Mouse (Mus musculus): ENCODE data around the gene 4833439L19Rik. TPM values are rescaled to one million over a fixed set of nuclear protein-coding genes. Genes with fewer than 3 reads are reported as not detected.

4833439L19Rik gene
- 111 TPM for polyA plus RNA-seq (2014; fragmentation: Illumina TruSeq; extraction: RNeasy Lipid Tissue Mini Kit (QIAGEN cat#74804); ENCODE audit: low read depth, low replicate concordance)

GRCm38 (mm10) chr13:54565201-54565581, at the start of gene 4833439L19Rik:
TSS of gene 4833439L19Rik (minus strand) at chr13:54565435.

DNA sequence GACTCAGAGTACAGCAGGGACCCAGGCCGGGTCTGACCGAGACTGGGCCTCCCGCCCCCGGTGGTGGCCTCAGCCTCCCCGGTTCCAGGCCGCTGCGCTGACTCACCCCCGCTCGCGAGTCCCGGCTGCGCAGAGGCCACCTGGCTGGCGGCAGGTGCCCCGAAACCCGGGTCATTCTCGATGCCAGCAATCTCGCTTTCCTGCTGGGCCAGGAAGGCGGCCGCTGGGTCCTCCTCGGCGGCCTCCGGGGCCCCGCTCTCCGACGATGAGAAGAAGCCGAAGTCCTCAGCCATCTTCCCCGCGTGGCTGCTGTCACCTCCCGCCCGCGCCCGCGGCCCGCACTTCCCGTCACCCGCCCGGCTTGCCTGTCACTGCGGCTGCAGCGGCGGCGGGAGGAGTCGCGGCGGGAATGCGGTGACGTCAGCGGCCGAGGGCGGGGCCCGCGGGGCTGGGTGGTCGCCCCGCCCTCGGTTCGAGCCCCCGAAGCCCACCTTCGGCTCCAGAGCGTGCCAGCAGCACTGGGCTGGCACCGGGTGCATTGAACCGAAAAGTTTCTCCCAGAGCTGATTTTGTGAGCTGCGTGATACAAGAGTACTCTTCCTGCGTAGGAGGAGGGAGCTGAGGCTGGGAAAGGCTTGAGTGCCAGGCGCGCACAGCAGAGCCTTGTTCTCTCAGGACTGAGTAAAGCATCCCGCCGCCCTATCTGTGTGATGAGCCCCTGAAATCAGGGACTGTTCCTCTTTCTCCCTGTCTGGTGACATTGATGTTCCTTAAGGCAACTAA, 45.9 kb upstream of the 4833439L19Rik start, which contains the start of gene Cltb:
Gene Cltb, minus strand, starts transcription at position 373 of the 783 bp plus-strand sequence.

GRCm38 (mm10) chr13:54589996-54590951, 25.0 kb upstream of the 4833439L19Rik start, which contains the start of the genes Nop16 and Higd2a:
TSS of gene Nop16 (minus strand) at chr13:54590090.
TSS of gene Higd2a (plus strand) at chr13:54590207.

DNA sequence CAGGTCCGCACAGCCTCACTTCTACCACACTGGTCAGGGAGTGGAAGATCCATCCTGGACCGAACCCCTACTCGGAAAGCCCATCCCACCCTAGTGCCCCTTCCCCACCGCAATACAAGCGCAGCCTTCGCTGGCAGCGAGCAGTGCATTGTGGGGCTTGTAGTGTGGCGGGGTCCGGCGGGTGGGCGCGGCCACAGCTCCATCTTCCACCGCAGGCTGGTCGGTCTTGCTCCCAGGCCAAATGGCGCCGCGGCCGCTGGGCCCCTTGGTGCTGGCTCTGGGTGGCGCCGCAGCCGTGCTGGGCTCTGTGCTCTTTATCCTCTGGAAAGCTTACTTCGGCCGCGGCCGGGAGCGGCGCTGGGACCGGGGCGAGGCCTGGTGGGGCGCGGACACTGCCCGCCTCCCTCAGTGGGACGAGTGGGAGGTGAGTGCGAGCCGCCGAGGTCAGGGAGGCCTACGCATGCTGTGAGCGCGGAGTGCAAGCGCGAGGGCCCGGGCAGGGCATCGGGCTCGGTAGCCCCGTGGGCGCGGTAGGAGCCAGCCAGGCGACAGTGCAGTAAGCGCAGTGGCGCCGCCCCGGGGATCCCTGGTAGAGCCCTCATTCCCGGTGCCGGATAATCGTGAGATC, 9.7 kb upstream of the 4833439L19Rik start, which contains the start of gene Arl10:
Gene Arl10, plus strand, starts transcription at position 162 of the 628 bp plus-strand sequence.

GRCm38 (mm10) chr13:54503604-54504521, 61.4 kb downstream of the 4833439L19Rik start, which contains the start of gene Simc1:
TSS of gene Simc1 (plus strand) at chr13:54503779.

Other genes starting within 250 kb of the 4833439L19Rik start
- 2.0 TPM for gene Cplx2, start 194.1 kb downstream of the 4833439L19Rik start, polyA plus RNA-seq (2014; fragmentation: Illumina TruSeq; extraction: RNeasy Lipid Tissue Mini Kit (QIAGEN cat#74804); ENCODE audit: low read depth, low replicate concordance)
- 16.4 TPM for gene Thoc3, start 96.6 kb downstream of the 4833439L19Rik start, polyA plus RNA-seq (2014; fragmentation: Illumina TruSeq; extraction: RNeasy Lipid Tissue Mini Kit (QIAGEN cat#74804); ENCODE audit: low read depth, low replicate concordance)
- gene Simc1, start 61.7 kb downstream of the 4833439L19Rik start, polyA plus RNA-seq (2014; fragmentation: Illumina TruSeq; extraction: RNeasy Lipid Tissue Mini Kit (QIAGEN cat#74804); ENCODE audit: low read depth, low replicate concordance) = 3.4 TPM
- gene Arl10, start 9.6 kb upstream of the 4833439L19Rik start, polyA plus RNA-seq (2014; fragmentation: Illumina TruSeq; extraction: RNeasy Lipid Tissue Mini Kit (QIAGEN cat#74804); ENCODE audit: low read depth, low replicate concordance) = 6.3 TPM
- 21.3 TPM for gene Nop16, start 24.7 kb upstream of the 4833439L19Rik start, polyA plus RNA-seq (2014; fragmentation: Illumina TruSeq; extraction: RNeasy Lipid Tissue Mini Kit (QIAGEN cat#74804); ENCODE audit: low read depth, low replicate concordance)
- 199 TPM for gene Higd2a, start 24.8 kb upstream of the 4833439L19Rik start, polyA plus RNA-seq (2014; fragmentation: Illumina TruSeq; extraction: RNeasy Lipid Tissue Mini Kit (QIAGEN cat#74804); ENCODE audit: low read depth, low replicate concordance)
- 65.5 TPM for gene Cltb, start 45.9 kb upstream of the 4833439L19Rik start, polyA plus RNA-seq (2014; fragmentation: Illumina TruSeq; extraction: RNeasy Lipid Tissue Mini Kit (QIAGEN cat#74804); ENCODE audit: low read depth, low replicate concordance)
- gene Faf2, start 56.3 kb upstream of the 4833439L19Rik start, polyA plus RNA-seq (2014; fragmentation: Illumina TruSeq; extraction: RNeasy Lipid Tissue Mini Kit (QIAGEN cat#74804); ENCODE audit: low read depth, low replicate concordance) = 15.1 TPM
- 37.2 TPM for gene Rnf44, start 128.5 kb upstream of the 4833439L19Rik start, polyA plus RNA-seq (2014; fragmentation: Illumina TruSeq; extraction: RNeasy Lipid Tissue Mini Kit (QIAGEN cat#74804); ENCODE audit: low read depth, low replicate concordance)
- gene Cdhr2, start 136.0 kb upstream of the 4833439L19Rik start, polyA plus RNA-seq (2014; fragmentation: Illumina TruSeq; extraction: RNeasy Lipid Tissue Mini Kit (QIAGEN cat#74804); ENCODE audit: low read depth, low replicate concordance) = not detected
- gene Gprin1, start 184.4 kb upstream of the 4833439L19Rik start, polyA plus RNA-seq (2014; fragmentation: Illumina TruSeq; extraction: RNeasy Lipid Tissue Mini Kit (QIAGEN cat#74804); ENCODE audit: low read depth, low replicate concordance) = not detected
- not detected for gene Sncb, start 201.2 kb upstream of the 4833439L19Rik start, polyA plus RNA-seq (2014; fragmentation: Illumina TruSeq; extraction: RNeasy Lipid Tissue Mini Kit (QIAGEN cat#74804); ENCODE audit: low read depth, low replicate concordance)
- not detected for gene Eif4e1b, start 218.6 kb upstream of the 4833439L19Rik start, polyA plus RNA-seq (2014; fragmentation: Illumina TruSeq; extraction: RNeasy Lipid Tissue Mini Kit (QIAGEN cat#74804); ENCODE audit: low read depth, low replicate concordance)
- gene Tspan17, start 223.9 kb upstream of the 4833439L19Rik start, polyA plus RNA-seq (2014; fragmentation: Illumina TruSeq; extraction: RNeasy Lipid Tissue Mini Kit (QIAGEN cat#74804); ENCODE audit: low read depth, low replicate concordance) = 11.7 TPM